Mouse (Mus musculus) MEL (cell line): ENCODE data around the gene Mtcp1. TPM values are rescaled to one million over a fixed set of nuclear protein-coding genes. Genes with fewer than 3 reads are reported as not detected.

Source experiments
- DNase-seq: peaks from one replicate; pipeline ENCODE4 v3.0.0; 2011; ENCODE audit warnings: low read depth, low spot score
- H3K27ac ChIP-seq: 2 replicates; pipeline ENCODE4 v1.5.1; 2012; ENCODE audit warnings: low read depth, mild to moderate bottlenecking, control low read depth, low read length, moderate library complexity; ENCODE audit not compliant: control insufficient read depth
- H3K27me3 ChIP-seq, 2 experiments: fragments of 150-350 bp in 1 of 2; sonication (generic) in 1 of 2; 2 replicates each; pipeline ENCODE4 v1.6.1; 2012; ENCODE audit warnings: low read length in 2 of 2, mild to moderate bottlenecking in 2 of 2, improper control_type of control experiment in 1 of 2, moderate library complexity in 1 of 2; ENCODE audit not compliant: insufficient read depth in 2 of 2, control insufficient read depth in 1 of 2
- H3K36me3 ChIP-seq, 2 experiments: 2 replicates each; pipeline ENCODE4 v1.6.1; 2012 to 2014; ENCODE audit warnings: low read length in 2 of 2, improper control_type of control experiment in 1 of 2, inconsistent platforms in 1 of 2, mild to moderate bottlenecking in 1 of 2; ENCODE audit not compliant: insufficient read depth in 2 of 2, control insufficient read depth in 1 of 2
- H3K4me1 ChIP-seq, 2 experiments: fragments of 150-350 bp in 1 of 2; sonication (generic) in 1 of 2; 2 replicates each; pipeline ENCODE4 v1.6.1; 2012; ENCODE audit warnings: low read length in 2 of 2, improper control_type of control experiment in 1 of 2, mild to moderate bottlenecking in 1 of 2; ENCODE audit not compliant: insufficient read depth in 2 of 2, control insufficient read depth in 1 of 2
- H3K4me3 ChIP-seq, 2 experiments: fragments of 150-350 bp in 1 of 2; sonication (generic) in 1 of 2; 2 replicates each; pipeline ENCODE4 v1.5.1; 2012; ENCODE audit warnings: low read depth in 2 of 2, low read length in 2 of 2, mild to moderate bottlenecking in 2 of 2, moderate library complexity in 2 of 2, control low read depth in 1 of 2, improper control_type of control experiment in 1 of 2; ENCODE audit not compliant: control insufficient read depth in 1 of 2, insufficient read depth in 1 of 2
- H3K79me2 ChIP-seq: 2 replicates; pipeline ENCODE4 v1.6.1; 2012; ENCODE audit warnings: mild to moderate bottlenecking, low read length, moderate library complexity; ENCODE audit not compliant: control insufficient read depth, poor library complexity, insufficient read depth
- H3K9ac ChIP-seq: 2 replicates; pipeline ENCODE4 v1.6.1; 2012; ENCODE audit warnings: low read depth, mild to moderate bottlenecking, control low read depth, low read length, moderate library complexity; ENCODE audit not compliant: control insufficient read depth, poor library complexity, severe bottlenecking
- H3K9me3 ChIP-seq: fragments of 150-350 bp; sonication (generic); replicated peaks from 2 replicates; pipeline ENCODE4 v1.6.1; 2012; ENCODE audit warnings: mild to moderate bottlenecking, low read length, improper control_type of control experiment, moderate library complexity; ENCODE audit not compliant: insufficient read depth
- BHLHE40 ChIP-seq: IDR thresholded peaks from 2 replicates; pipeline ENCODE4 v1.6.1; 2012; ENCODE audit warnings: low read depth, mild to moderate bottlenecking, inconsistent platforms, low read length, improper control_type of control experiment, borderline replicate concordance
- CHD1 ChIP-seq: IDR thresholded peaks from 2 replicates; pipeline ENCODE4 v1.6.1; 2012; ENCODE audit warnings: low read depth, mild to moderate bottlenecking, inconsistent platforms, low read length, improper control_type of control experiment
- CHD2 ChIP-seq: IDR thresholded peaks from 2 replicates; pipeline ENCODE4 v1.6.1; 2011; ENCODE audit warnings: low read length, improper control_type of control experiment
- CTCF ChIP-seq, 3 experiments: IDR thresholded peaks in 2 of 3; conservative IDR thresholded peaks in 1 of 3; 2 replicates each; pipeline ENCODE4 v1.5.1; 2011 to 2012; ENCODE audit warnings: low read length in 3 of 3, low read depth in 2 of 3, mild to moderate bottlenecking in 2 of 3, improper control_type of control experiment in 1 of 3, inconsistent platforms in 1 of 3, mixed read lengths in 1 of 3, moderate library complexity in 1 of 3; ENCODE audit not compliant: control insufficient read depth in 1 of 3, insufficient read depth in 1 of 3, poor library complexity in 1 of 3, severe bottlenecking in 1 of 3
- E2F4 ChIP-seq: IDR thresholded peaks from 2 replicates; pipeline ENCODE4 v1.6.1; 2011; ENCODE audit warnings: low read depth, low read length, improper control_type of control experiment, borderline replicate concordance
- ELF1 ChIP-seq: IDR thresholded peaks from 2 replicates; pipeline ENCODE4 v1.6.1; 2014; ENCODE audit warnings: low read depth, mild to moderate bottlenecking, inconsistent platforms, low read length, improper control_type of control experiment, moderate library complexity
- EP300 ChIP-seq, 2 experiments: IDR thresholded peaks; 2 replicates each; pipeline ENCODE4 v1.6.1; 2011; ENCODE audit warnings: improper control_type of control experiment in 2 of 2, low read length in 2 of 2, low read depth in 1 of 2, mild to moderate bottlenecking in 1 of 2
- ETS1 ChIP-seq: IDR thresholded peaks from 2 replicates; pipeline ENCODE4 v1.6.1; 2012; ENCODE audit warnings: low read depth, mild to moderate bottlenecking, inconsistent platforms, low read length, improper control_type of control experiment, moderate library complexity
- GATA1 ChIP-seq: IDR thresholded peaks from 2 replicates; pipeline ENCODE4 v1.6.1; 2011; ENCODE audit warnings: low read depth, low read length, improper control_type of control experiment
- HCFC1 ChIP-seq: IDR thresholded peaks from 2 replicates; pipeline ENCODE4 v1.6.1; 2012; ENCODE audit warnings: low read depth, mild to moderate bottlenecking, inconsistent platforms, low read length, improper control_type of control experiment, moderate library complexity
- JUND ChIP-seq: IDR thresholded peaks from 2 replicates; pipeline ENCODE4 v1.6.1; 2011; ENCODE audit warnings: low read depth, mild to moderate bottlenecking, improper control_type of control experiment, low read length
- KAT2A ChIP-seq: conservative IDR thresholded peaks from 2 replicates; pipeline ENCODE4 v1.6.1; 2012; ENCODE audit warnings: low read depth, low read length, improper control_type of control experiment, inconsistent platforms
- MAFK ChIP-seq: IDR thresholded peaks from 2 replicates; pipeline ENCODE4 v1.6.1; 2011; ENCODE audit warnings: low read depth, mild to moderate bottlenecking, low read length, improper control_type of control experiment, borderline replicate concordance
- MAX ChIP-seq: IDR thresholded peaks from 2 replicates; pipeline ENCODE4 v1.6.1; 2011; ENCODE audit warnings: low read length, improper control_type of control experiment
- MAZ ChIP-seq: IDR thresholded peaks from 2 replicates; pipeline ENCODE4 v1.6.1; 2012; ENCODE audit warnings: low read depth, mild to moderate bottlenecking, inconsistent platforms, low read length, improper control_type of control experiment
- MEF2A ChIP-seq: IDR thresholded peaks from 2 replicates; pipeline ENCODE4 v1.6.1; 2014; ENCODE audit warnings: low read depth, mild to moderate bottlenecking, inconsistent platforms, low read length, improper control_type of control experiment; ENCODE audit not compliant: poor library complexity, insufficient replicate concordance, severe bottlenecking; ENCODE audit errors: extremely low read depth
- MXI1 ChIP-seq: IDR thresholded peaks from 2 replicates; pipeline ENCODE4 v1.6.1; 2011; ENCODE audit warnings: mild to moderate bottlenecking, low read depth, low read length, improper control_type of control experiment
- MYB ChIP-seq: IDR thresholded peaks from 2 replicates; pipeline ENCODE4 v1.6.1; 2011; ENCODE audit warnings: mild to moderate bottlenecking, low read depth, low read length, improper control_type of control experiment
- MYC ChIP-seq: IDR thresholded peaks from 2 replicates; pipeline ENCODE4 v1.6.1; 2011; ENCODE audit warnings: low read depth, mild to moderate bottlenecking, low read length, improper control_type of control experiment, moderate library complexity
- NELFE ChIP-seq: IDR thresholded peaks from 2 replicates; pipeline ENCODE4 v1.6.1; 2011; ENCODE audit warnings: low read depth, low read length, improper control_type of control experiment
- NRF1 ChIP-seq: IDR thresholded peaks from 2 replicates; pipeline ENCODE4 v1.6.1; 2014; ENCODE audit warnings: low read depth, mild to moderate bottlenecking, inconsistent platforms, low read length, improper control_type of control experiment, moderate library complexity; ENCODE audit not compliant: poor library complexity, insufficient read depth, severe bottlenecking
- POLR2A ChIP-seq, 2 experiments: IDR thresholded peaks; 2 replicates each; pipeline ENCODE4 v1.6.1; 2011 to 2012; ENCODE audit warnings: low read length in 2 of 2, mild to moderate bottlenecking in 2 of 2, control low read depth in 1 of 2, improper control_type of control experiment in 1 of 2, low read depth in 1 of 2, moderate library complexity in 1 of 2; ENCODE audit not compliant: control insufficient read depth in 1 of 2, insufficient read depth in 1 of 2, poor library complexity in 1 of 2
- POLR2AphosphoS2 ChIP-seq: IDR thresholded peaks from 2 replicates; pipeline ENCODE4 v1.6.1; 2011; ENCODE audit warnings: low read length, improper control_type of control experiment
- POLR2AphosphoS5 ChIP-seq: IDR thresholded peaks from 2 replicates; pipeline ENCODE4 v1.6.1; 2012; ENCODE audit warnings: low read depth, borderline replicate concordance, mild to moderate bottlenecking, inconsistent platforms, low read length, moderate library complexity, mixed read lengths
- RAD21 ChIP-seq: IDR thresholded peaks from 2 replicates; pipeline ENCODE4 v1.6.1; 2011; ENCODE audit warnings: mild to moderate bottlenecking, low read depth, low read length, improper control_type of control experiment
- RCOR1 ChIP-seq: IDR thresholded peaks from 2 replicates; pipeline ENCODE4 v1.6.1; 2012; ENCODE audit warnings: low read depth, mild to moderate bottlenecking, inconsistent platforms, low read length, improper control_type of control experiment
- SIN3A ChIP-seq: IDR thresholded peaks from 2 replicates; pipeline ENCODE4 v1.6.1; 2012; ENCODE audit warnings: low read length, improper control_type of control experiment, inconsistent platforms
- SMC3 ChIP-seq: IDR thresholded peaks from 2 replicates; pipeline ENCODE4 v1.6.1; 2011; ENCODE audit warnings: low read depth, low read length, improper control_type of control experiment
- TAL1 ChIP-seq: IDR thresholded peaks from 2 replicates; pipeline ENCODE4 v1.6.1; 2012; ENCODE audit warnings: mild to moderate bottlenecking, inconsistent platforms, low read length, moderate library complexity, mixed read lengths
- TBP ChIP-seq: IDR thresholded peaks from 2 replicates; pipeline ENCODE4 v1.8.0; 2011; ENCODE audit warnings: low read depth, low read length, improper control_type of control experiment
- TCF12 ChIP-seq: IDR thresholded peaks from 2 replicates; pipeline ENCODE4 v1.6.1; 2014; ENCODE audit warnings: low read depth, mild to moderate bottlenecking, inconsistent platforms, low read length, improper control_type of control experiment, moderate library complexity
- UBTF ChIP-seq: IDR thresholded peaks from 2 replicates; pipeline ENCODE4 v1.6.1; 2012; ENCODE audit warnings: low read depth, mild to moderate bottlenecking, inconsistent platforms, low read length, improper control_type of control experiment, moderate library complexity, borderline replicate concordance; ENCODE audit not compliant: insufficient read depth
- USF1 ChIP-seq: IDR thresholded peaks from 2 replicates; pipeline ENCODE4 v1.6.1; 2014; ENCODE audit warnings: low read depth, mild to moderate bottlenecking, inconsistent platforms, low read length, improper control_type of control experiment, moderate library complexity
- USF2 ChIP-seq, 2 experiments: IDR thresholded peaks; 2 replicates each; pipeline ENCODE4 v1.6.1; 2011 to 2012; ENCODE audit warnings: improper control_type of control experiment in 2 of 2, low read length in 2 of 2, borderline replicate concordance in 1 of 2, inconsistent platforms in 1 of 2, low read depth in 1 of 2, mild to moderate bottlenecking in 1 of 2; ENCODE audit not compliant: insufficient read depth in 1 of 2
- ZC3H11A ChIP-seq: IDR thresholded peaks from 2 replicates; pipeline ENCODE4 v1.6.1; 2012; ENCODE audit warnings: low read depth, mild to moderate bottlenecking, inconsistent platforms, low read length, improper control_type of control experiment
- ZKSCAN1 ChIP-seq: IDR thresholded peaks from 2 replicates; pipeline ENCODE4 v1.6.1; 2012; ENCODE audit warnings: low read depth, mild to moderate bottlenecking, inconsistent platforms, low read length, improper control_type of control experiment, moderate library complexity
- ZMIZ1 ChIP-seq: IDR thresholded peaks from 2 replicates; pipeline ENCODE4 v1.6.1; 2012; ENCODE audit warnings: low read depth, mild to moderate bottlenecking, inconsistent platforms, low read length, improper control_type of control experiment, moderate library complexity
- ZNF384 ChIP-seq: IDR thresholded peaks from 2 replicates; pipeline ENCODE4 v1.6.1; 2012; ENCODE audit warnings: low read depth, mild to moderate bottlenecking, inconsistent platforms, low read length, improper control_type of control experiment
- polyA plus RNA-seq, 2 experiments: library from polyadenylated mRNA; stranded (reverse) in 1 of 2; unstranded in 1 of 2; fragments of >175 nt in 1 of 2; fragments of >200 nt in 1 of 2; gene quantifications; 2 replicates each; pipeline versions ENCODE4 v1.2.1 to v1.2.4; 2012; ENCODE audit warnings: low replicate concordance in 2 of 2, low read depth in 1 of 2; ENCODE audit not compliant: insufficient read length in 2 of 2, insufficient read depth in 1 of 2, missing spikeins in 1 of 2
- total RNA-seq: library from RNA; depleted of rRNA; stranded (reverse); fragments of 300-350 nt; gene quantifications from 2 replicates; pipeline ENCODE4 v1.2.3, GENCODE M21; 2012

The Mtcp1 gene
- total and polyA plus RNA-seq, 3 experiments: 4.3 to 7.6 TPM; not detected in 1

- Histone ChIP-seq H3K27ac (no peak overlapping the region; the same call in 1 of the 2 replicates), H3K9ac (no peak overlapping the region), H3K4me3 (no peak overlapping the region), H3K27me3 (no peaks in the 10 kb centered on the region), H3K9me3 (no peaks in the 10 kb centered on the region), H3K36me3 (peaks cover 0 to 14% of the 10 kb centered on the region in 2 experiments; a peak in 2 of 4 replicates), H3K4me1 (peaks cover 0 to 12% of the 10 kb centered on the region in 2 experiments; a peak in 2 of 4 replicates), H3K79me2 (no peaks in the 10 kb centered on the region)
- peak; percentile 64 for DNase-seq
- TF ChIP-seq SMC3 (no peak), USF2 (IDR thresholded peaks at IDR 0.05; ENCODE audit: borderline replicate concordance in 1 of 2, insufficient read depth in 1 of 2, low read depth in 1 of 2, low read length in 2 of 2) (no peak), MEF2A (no peak), SIN3A (0 out of 2 replicates have a peak, but pooled peaks have one; percentile 24), TAL1 (peak; percentile 68), EP300 (IDR thresholded peaks at IDR 0.05; ENCODE audit: low read depth in 1 of 2, low read length in 2 of 2) (peak; percentile 45 to 70; a peak in 3 of 4 replicates), TCF12 (peak; percentile 84), JUND (no peak), MYC (no peak), ZC3H11A (no peak), HCFC1 (no peak), RCOR1 (peak; percentile 50; the same call in 1 of the 2 replicates), MYB (no peak), UBTF (no peak), CHD2 (no peak), ETS1 (peak; percentile 64), ZKSCAN1 (no peak), TBP (no peak), CTCF (IDR thresholded peaks at IDR 0.05 in 2 of 3, conservative IDR thresholded peaks at IDR 0.05 in 1 of 3; ENCODE audit: control insufficient read depth in 1 of 3, insufficient read depth in 1 of 3, low read depth in 2 of 3, low read length in 3 of 3, poor library complexity in 1 of 3, severe bottlenecking in 1 of 3) (no peak), USF1 (no peak), BHLHE40 (no peak), E2F4 (no peak), CHD1 (no peak), ZNF384 (no peak), NELFE (no peak), MAFK (no peak), POLR2AphosphoS2 (no peak), POLR2AphosphoS5 (no peak), POLR2A (IDR thresholded peaks at IDR 0.05; ENCODE audit: control insufficient read depth in 1 of 2, insufficient read depth in 1 of 2, low read depth in 1 of 2, low read length in 2 of 2, poor library complexity in 1 of 2) (no peak), KAT2A (no peak), MXI1 (no peak), ZMIZ1 (no peak), ELF1 (no peak), NRF1 (no peak), MAZ (no peak), GATA1 (peak; percentile 62; the same call in 1 of the 2 replicates), RAD21 (no peak), MAX (no peak)
Observed at GRCm38 (mm10) chrX:75376815-75377214, 39.6 kb downstream of the Mtcp1 start.
